Mouse (Mus musculus) brain, embryonic 18.5 days (tissue): ENCODE measurements around the gene Setd6.

Experiments
- DNase-seq: peaks from one replicate; pipeline ENCODE4 v3.0.0-alpha.2; 2012; ENCODE audit warnings: low read depth, low spot score

The Setd6 gene

GRCm38 (mm10) chr8:95715676-95716531, at the start of gene Setd6:
Gene Setd6, plus strand, starts transcription at chr8:95715881.
- no peak for DNase-seq

GRCm38 (mm10) chr8:95668163-95668958, 47.3 kb upstream of the Setd6 start:
- no peak for DNase-seq

GRCm38 (mm10) chr8:95669967-95670366, 45.7 kb upstream of the Setd6 start:
- no peak for DNase-seq

- no peak for DNase-seq
Observed at GRCm38 (mm10) chr8:95671861-95672260, 43.8 kb upstream of the Setd6 start.

GRCm38 (mm10) chr8:95672811-95673210, 42.9 kb upstream of the Setd6 start:
- DNase-seq = no peak

GRCm38 (mm10) chr8:95676631-95677030, 39.0 kb upstream of the Setd6 start, which contains the start of gene Ndrg4:
Gene Ndrg4, plus strand, starts transcription at chr8:95676980.
- DNase-seq = no peak

- DNase-seq = no peak
Observed at GRCm38 (mm10) chr8:95677591-95678023, 38.1 kb upstream of the Setd6 start.

- no peak for DNase-seq
Observed at GRCm38 (mm10) chr8:95678024-95678611, 37.6 kb upstream of the Setd6 start.

GRCm38 (mm10) chr8:95688073-95688672, 27.5 kb upstream of the Setd6 start:
- no peak for DNase-seq

GRCm38 (mm10) chr8:95690929-95691541, 24.6 kb upstream of the Setd6 start:
- no peak for DNase-seq

- DNase-seq = no peak
Observed at GRCm38 (mm10) chr8:95694631-95695030, 21.1 kb upstream of the Setd6 start.

- DNase-seq = no peak
Observed at GRCm38 (mm10) chr8:95696661-95697060, 19.0 kb upstream of the Setd6 start.

- no peak for DNase-seq
Observed at GRCm38 (mm10) chr8:95697128-95697527, 18.6 kb upstream of the Setd6 start.

GRCm38 (mm10) chr8:95698179-95698578, 17.5 kb upstream of the Setd6 start:
- no peak for DNase-seq

- peak; percentile 71 for DNase-seq
Observed at GRCm38 (mm10) chr8:95700282-95700681, 15.4 kb upstream of the Setd6 start.

- DNase-seq = no peak
Observed at GRCm38 (mm10) chr8:95701809-95702208, 13.9 kb upstream of the Setd6 start.

GRCm38 (mm10) chr8:95702480-95703446, 12.9 kb upstream of the Setd6 start:
- peak; percentile 93 for DNase-seq

- DNase-seq = peak; percentile 74
Observed at GRCm38 (mm10) chr8:95703461-95704260, 12.0 kb upstream of the Setd6 start.

- no peak for DNase-seq
Observed at GRCm38 (mm10) chr8:95704538-95704937, 11.1 kb upstream of the Setd6 start.
